Mouse (Mus musculus): ENCODE measurements at regions not wholly inside any gene's neighbourhood (a gene's known extent, or its start where the extent isn't known, plus 50 kb on each side); places are given as distances from the start of the nearest gene placed in this dataset.
A peak's percentile ranks its signal among the peaks of the same experiment; 100 is the strongest.
"Not testable (repeated sequence)": the region's sequence is repeated elsewhere in the genome, so short reads cannot be mapped to it uniquely, and the experiment has no call there.

DNA sequence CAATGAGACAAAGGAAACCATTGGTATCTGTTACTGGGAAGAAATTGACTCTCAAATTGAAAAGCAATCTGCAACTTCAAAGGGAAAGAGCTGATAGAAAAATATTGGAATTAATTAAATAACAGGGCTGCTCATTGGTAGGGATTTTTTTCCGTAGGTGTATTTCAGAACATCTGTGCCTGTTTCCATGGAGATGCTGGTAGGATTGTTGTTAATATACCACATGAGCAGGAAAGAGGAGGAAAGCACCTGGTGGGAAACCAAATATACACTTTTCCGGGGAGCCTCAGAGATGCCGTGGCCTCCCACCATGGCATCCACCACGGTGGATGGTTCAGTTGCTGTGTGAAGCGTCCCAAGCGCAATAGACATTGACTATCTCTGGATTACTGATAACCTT, 428.0 kb upstream of the Sphkap start:
- DNase-seq (ENCODE audit: low spot score in 2 of 2) = no peak

DNA sequence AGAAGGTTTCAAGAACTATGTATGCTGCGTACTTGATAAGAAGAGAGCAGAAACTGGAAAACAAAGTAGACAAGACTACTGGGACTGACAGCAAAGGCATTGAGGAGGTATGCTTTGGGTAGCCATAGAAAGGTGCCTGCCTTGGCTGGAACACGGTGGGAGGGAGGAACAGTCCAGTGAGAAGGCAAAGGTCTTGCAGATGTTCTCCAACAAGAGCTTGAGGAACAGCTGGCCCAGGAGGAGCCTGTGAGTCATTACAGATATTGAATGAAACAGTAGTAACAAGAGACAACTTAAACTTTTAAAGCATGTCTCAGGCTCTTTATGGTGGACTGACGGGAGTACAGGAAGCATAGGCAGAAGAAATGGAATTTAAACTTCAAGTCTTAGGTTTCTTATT, 424.9 kb upstream of the Sphkap start:
- no peak for DNase-seq (ENCODE audit: low spot score in 2 of 2)

DNA sequence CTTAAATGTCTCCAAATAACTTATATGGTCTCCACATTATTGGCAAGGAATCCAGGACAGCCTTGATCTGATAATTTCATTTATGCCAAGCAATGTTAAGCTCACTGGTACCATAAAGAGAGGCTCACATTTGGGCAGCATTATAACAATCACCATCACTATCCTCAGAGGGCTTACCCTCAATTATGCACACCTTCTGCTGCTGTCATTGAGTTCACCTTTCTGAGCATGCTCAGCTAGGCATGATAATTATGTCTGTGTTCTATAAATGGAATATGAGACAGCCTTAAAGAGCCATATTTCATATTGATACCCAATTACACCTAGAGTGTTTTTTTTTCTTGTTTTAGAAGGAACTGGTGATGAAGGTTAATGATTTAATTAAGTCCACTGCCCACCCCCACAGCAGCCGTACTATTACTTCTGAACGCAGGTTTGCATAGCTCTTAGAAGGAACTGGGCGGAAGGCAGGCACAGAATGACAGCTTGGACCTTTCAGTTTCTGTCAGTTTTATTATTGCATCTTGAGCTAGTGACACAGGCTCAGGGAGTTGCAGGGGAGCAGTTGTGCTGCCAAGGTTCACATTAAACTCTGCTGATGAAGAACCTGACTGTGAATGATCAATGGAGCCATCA, 424.0 kb upstream of the Sphkap start:
- no peak for DNase-seq (ENCODE audit: low spot score in 2 of 2)

DNA sequence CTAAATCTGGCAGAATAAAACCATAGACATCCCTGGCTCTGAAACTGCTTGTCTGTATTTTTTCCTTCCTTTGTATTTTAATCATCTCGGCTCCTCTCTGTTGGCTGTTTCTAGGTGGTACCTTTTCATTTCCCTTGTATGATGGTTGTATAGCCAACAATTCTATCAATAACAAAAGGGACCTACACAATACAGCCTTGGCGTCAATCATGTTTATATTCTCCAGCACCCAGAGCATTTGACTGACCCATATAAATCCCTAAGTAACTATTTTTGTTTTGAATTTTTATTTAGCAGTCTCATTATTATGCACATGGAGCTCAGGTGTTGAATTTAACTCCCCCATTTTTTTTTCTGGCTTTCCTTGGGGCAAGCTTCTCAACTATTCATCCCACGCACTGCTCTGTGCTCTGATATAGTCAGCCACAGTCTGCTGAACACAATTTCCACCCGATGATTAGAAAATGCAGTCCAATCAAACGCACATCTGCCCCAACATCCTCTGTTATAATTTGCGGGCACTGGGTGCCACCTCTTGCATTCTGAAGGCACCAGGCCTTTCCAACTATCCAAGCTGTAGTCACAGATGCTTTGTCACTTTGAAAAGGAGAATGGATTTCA, 422.1 kb upstream of the Sphkap start:
- DNase-seq (ENCODE audit: low spot score in 2 of 2) = no peak

DNA sequence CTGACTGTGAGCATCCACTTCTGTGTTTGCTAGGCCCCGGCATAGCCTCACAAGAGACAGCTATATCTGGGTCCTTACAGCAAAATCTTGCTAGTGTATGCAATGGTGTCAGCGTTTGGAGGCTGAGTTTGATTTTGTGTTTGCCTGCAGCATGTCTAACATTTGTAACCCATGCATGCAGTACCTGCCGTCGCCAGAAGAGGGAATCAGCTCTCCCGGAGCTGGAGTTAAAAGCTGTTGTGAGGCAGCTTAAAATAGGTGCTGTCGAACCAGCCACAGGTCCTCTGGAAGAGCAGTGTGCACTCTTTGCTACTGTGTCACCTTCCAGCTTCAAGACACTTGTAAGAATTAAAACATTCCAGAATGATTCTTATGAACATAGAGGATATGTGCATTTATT, 403.2 kb upstream of the Sphkap start:
- not testable (repeated sequence) for DNase-seq (ENCODE audit: low spot score in 2 of 2)

DNA sequence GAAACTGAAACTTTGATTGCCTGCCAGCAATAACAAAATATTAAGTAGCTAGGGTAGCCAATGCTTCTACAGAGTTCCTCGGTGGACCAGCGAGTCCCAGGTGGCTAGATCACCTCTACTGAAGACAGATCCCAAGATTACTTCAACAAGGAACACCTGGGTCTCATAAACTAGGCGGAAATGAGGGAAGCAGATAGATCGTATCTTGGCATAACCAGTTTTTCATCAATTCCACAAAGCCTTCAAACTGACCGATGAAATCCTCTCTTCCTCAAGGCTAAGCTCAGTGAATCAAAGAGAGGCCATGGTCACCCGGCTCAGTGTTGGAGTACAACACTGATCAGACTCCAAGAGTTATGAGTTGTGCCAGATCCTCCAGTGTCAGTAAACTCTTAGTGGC, 400.4 kb upstream of the Sphkap start:
- no peak for DNase-seq (ENCODE audit: low spot score in 2 of 2)

DNA sequence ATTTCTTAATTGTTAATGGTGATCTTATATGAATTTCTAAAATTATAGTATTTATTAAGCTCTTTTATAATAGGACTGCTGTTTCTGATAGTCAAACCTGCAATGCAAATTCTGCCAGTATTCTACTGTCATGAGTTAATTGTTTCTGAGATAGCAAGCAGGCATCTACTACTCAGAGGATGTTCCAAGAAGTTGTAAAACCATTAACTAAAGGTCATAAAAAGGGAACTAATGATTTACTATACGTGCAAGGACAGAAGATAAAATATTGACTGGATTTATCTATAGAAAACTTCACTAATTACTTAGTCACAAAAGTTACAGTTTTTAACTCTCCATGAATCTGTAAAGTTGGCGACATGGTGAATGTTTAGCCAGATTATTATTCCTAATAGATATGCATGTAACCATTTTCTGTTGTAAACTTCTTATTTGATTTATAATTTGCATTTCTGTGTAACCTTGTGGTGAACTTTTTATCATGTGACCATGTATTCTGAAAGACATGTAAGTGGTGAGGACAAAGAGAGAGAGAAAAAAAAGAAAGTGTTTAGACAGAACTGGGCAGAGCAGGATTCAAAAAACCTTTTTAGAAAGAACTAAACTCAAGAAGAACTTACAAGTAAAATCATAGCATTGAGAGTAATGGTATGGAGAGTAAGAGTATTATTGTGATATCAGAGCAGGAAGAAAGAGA, 395.5 kb upstream of the Sphkap start:
- no peak for DNase-seq (ENCODE audit: low spot score in 2 of 2)

DNA sequence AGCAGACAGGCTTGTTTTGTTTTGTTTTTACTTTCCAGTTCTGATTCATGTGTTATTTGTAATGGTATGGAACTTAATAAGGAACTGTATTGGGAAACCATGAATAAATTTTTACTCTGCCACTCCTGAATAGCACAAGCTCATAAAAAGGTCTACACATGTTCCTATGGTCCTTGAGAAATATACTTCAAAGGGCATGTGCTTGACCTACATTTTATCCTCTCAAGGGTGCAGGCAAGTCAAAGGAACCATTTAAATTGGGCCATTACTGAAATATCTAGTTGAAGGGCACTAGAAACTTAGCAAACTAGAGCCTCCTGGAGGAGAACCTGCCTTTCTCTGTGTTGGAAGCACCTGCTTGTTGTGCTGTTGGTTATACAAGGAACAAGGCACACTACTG, 393.8 kb upstream of the Sphkap start:
- DNase-seq (ENCODE audit: low spot score in 2 of 2) = no peak

DNA sequence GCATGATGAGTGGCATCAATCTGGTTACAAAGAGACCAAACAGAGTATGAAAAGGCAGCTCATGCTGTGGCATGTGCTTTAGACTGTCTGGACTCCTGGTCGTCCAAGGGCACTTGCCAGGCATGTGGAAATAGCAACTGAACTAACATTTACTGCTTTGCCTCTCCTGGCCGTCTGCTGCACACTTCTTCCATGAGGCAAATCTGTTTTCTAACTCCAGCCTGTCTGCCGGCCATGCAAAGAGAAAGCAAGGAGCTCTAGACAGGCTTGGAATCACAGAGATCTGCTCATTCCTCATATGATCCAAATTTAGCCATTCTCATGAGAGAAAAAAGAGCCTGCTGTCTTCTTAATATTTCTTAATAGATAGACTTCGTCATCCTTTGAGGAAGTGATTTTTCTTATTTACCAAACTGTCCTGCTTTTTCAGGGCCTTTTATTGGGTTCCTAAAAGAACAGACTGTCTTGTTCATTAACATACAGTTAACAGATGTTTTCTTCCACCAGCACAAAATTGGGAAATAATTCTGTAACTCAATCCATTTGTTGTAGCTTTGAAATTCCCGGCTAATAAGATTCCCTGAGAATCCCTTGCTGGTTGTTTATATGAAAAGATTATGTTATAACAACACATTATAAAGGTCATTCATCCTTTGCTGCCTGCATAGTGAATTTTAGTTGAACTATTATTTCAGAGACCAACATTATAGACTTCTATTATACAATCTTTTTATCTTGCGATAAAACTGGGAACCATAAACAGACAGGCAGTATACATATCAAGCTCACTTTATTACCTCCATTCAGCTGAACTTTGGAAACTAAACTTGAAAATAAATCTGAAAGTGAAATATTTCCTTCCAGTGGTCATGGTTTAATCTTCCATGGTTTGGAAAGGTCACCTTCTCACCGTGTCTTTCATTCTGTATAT, 389.2 kb upstream of the Sphkap start:
- no peak for DNase-seq (ENCODE audit: low spot score in 2 of 2)

DNA sequence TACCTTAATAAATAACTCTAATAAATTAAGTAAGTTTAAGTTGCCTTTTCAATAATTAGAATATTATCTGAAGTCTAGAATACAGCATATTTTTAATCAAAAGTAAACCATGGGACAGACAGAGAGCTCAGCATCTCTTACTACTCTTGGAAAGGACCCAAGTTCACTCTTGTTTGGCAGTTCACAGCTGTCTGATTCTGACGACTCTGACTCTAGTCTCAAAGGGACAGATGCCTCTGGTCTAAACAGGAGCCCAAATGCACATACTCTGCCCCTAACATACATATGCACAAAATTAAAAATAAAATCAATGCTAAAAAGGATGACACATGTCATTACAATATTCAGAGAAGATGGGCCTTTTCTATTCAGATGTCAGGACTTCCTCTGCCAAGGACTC, 369.2 kb upstream of the Sphkap start:
- DNase-seq (ENCODE audit: low spot score in 2 of 2) = no peak

DNA sequence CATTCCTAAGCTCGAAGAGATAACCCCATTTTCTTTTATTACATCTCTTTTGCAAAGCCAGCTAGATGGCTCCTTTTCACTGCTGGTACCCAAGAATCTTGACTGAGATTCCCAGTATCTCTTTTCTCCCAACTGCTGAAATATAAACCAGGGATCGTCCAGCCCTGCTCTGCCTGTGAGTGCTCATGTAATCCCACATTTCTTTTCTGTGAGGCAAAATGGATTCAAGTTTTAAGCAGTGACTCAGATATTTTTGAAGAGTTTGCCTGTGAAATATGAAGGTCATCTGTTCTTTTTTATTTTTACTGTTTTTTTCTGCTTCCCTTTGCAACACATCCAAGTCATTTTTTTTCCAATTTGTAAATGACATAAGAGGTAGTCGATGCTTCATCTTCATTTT, 363.2 kb upstream of the Sphkap start:
- no peak for DNase-seq (ENCODE audit: low spot score in 2 of 2)

DNA sequence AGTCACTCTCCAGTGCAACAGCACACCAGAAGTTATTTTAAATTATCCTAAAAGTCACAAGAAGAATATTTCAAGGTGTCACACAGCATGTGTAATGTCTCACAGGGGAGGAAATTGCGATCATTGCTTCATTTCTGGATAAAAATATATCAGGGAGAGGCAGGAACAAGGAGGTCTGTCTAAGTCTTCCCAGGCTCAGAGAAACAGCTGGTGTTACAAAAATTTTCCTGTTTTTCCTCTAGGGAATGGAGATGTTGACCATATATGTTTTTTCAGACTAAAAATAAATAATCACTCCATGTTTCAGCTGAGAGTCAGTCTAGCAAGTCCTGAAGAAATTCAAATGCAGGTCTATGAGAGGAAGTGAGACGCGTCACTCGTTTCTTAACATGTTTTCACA, 353.5 kb upstream of the Sphkap start:
- DNase-seq (ENCODE audit: low spot score in 2 of 2) = no peak

DNA sequence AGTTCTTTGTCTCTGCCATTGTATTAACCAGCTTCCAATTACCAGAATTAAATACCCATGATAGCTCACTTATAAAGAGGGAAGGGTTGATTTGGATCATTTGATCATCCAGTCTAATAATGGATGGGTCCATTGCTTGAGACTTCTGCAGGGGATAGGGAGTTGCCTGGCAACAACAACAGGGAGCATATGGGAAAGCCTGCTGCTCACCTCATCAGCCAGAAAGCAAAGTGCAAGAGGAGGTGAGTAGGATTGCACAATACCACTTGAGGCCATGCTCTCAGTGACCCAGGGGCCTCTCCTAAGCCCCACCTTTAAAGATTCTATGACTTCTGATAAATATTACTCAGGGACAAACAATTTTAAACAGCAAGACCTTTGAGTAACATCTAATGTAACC, 348.9 kb upstream of the Sphkap start:
- no peak for DNase-seq (ENCODE audit: low spot score in 2 of 2)

DNA sequence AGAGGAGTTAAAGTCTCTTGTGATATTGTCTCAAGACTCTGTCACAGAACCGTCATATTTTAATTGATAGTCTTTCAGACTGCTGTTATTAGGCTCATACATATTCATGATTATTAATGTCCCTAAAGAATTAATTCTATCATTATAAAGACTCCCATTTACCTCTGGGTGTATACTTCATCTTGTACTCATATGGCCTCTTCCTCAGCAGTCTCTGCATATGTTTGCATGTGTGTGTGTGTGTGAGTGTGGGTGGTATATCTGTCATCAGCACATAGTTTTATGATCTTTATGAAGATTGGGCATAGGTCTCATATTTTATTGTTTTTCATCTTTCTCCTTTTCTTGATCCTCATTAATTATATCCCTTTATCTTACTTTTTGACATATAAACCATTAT, 347.3 kb upstream of the Sphkap start:
- DNase-seq (ENCODE audit: low spot score in 2 of 2) = no peak

DNA sequence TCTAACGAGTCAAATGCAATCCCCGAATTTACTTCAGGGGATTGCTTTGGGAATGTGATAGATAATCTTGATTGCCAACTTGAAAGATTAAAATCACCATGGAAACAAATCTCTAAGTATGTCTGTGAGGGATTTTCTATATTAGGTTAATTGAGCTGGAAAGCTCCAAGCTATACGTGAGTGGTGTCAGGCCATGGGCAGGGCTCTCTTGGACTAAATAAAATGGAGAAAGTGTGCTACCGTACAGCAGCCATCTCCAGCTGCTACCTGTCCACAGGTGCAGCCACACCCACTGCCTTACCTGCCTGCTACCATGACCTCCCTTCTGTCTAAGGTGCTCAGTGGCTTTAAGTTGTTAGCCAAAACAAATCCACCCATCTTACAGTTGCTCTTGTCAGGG, 345.0 kb upstream of the Sphkap start:
- DNase-seq (ENCODE audit: low spot score in 2 of 2) = no peak

DNA sequence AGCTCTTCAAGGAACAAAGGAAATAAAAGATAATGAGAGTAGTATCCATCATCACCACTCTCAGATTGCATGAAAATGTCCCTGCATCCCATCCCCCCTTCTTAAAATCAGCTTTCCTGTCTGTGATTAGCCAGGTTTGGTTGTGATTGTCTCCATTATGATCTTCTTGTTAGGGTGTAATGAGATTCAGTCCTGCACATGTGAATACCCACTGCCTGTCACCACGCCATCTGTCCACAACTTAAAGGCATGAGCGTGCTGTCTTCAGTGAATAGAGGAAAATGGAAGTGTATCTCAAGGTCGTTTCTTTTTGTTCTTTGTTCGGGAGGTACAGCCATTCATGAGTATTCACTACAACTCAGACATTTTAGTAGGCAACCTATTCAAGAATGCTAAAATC, 341.0 kb upstream of the Sphkap start:
- DNase-seq (ENCODE audit: low spot score in 2 of 2) = no peak

DNA sequence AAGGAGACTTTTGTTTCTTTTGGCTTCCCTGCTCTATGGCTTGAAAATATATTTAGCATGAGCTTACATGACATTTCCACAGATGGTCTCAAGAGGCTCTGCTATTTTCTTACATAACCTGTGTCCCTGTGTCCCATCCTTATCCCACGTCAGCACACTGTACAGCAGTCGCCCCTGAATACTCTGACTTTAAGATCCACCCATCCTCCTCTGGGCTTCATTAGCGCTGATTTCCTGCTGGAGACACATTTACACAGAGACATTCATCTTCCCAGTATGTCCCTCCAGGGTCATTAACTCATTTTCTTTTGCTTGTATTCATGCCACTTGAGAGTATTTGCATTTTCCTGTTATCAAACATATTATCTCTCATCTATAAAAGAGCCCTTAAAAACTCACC, 340.1 kb upstream of the Sphkap start:
- DNase-seq (ENCODE audit: low spot score in 2 of 2) = no peak

DNA sequence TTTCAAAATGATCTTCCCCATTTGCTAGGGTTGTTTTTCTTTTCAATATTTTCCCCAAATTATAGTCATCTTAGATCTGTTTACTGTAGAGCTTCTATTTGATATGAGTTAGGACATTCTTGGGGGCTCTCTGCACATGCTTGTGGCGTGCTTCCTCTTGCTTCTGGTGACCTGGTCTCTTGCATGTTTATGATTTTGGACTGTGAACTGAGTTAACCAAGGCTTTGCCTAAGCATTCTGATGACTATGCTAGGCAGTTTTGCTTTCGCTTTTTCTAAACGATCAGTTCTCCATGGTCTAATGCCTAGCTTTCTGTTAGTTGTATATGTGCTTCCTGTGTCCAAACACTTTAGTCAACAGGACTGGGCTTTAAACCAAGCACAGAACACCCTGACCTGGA, 339.4 kb upstream of the Sphkap start:
- no peak for DNase-seq (ENCODE audit: low spot score in 2 of 2)

DNA sequence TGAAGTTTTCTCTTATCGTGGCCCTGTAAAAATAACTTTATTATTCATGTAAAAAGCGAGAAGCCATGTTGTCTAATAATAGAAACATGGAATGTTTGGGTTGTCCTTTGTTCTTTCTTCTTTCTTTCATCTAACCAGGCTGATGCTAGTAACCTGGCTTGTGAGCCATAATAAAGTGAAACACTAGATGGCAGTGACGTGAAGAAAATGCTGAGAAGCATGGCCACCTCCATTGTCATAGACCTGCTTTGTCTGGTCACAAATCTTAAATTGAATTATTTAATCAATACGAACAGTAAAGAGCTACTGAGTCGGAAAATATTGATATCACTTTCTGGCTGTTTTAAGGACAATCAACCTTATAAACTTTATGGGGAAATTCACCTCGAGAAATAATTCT, 338.0 kb upstream of the Sphkap start:
- DNase-seq (ENCODE audit: low spot score in 2 of 2) = peak in 1 of 2 experiments; percentile 76

DNA sequence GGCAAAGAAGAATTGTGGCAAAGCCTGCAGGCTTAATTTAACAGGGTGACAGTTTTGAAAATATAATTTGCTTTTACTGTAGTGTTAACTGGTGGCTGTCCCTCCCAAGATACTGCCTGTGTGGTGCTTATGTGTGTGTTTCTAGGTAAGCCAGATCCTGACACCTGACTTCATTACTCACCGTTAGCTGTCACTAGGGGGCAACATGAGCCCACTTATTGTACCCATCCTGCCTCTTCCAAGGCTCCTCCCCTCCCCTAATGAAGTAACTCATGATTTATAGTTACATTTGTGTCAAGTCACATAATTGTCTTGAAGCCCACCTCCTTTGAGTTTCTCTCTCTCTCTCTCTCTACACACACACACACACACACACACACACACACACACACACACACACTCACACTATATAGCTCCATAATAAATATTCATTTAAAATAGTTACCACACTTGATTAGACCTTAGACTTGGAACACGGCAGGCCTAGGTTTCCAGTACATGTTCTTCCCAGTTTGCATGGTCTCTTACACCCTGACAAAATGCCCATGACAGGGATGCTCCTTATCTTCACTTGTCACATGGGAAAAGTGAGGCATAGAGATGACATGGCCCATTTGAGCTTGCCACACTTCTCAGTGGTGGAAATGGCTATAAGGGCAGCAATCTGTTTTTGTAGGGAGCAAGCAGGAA, 328.6 kb upstream of the Sphkap start:
- peak; percentile 29 to 43 for DNase-seq (ENCODE audit: low spot score in 2 of 2)

DNA sequence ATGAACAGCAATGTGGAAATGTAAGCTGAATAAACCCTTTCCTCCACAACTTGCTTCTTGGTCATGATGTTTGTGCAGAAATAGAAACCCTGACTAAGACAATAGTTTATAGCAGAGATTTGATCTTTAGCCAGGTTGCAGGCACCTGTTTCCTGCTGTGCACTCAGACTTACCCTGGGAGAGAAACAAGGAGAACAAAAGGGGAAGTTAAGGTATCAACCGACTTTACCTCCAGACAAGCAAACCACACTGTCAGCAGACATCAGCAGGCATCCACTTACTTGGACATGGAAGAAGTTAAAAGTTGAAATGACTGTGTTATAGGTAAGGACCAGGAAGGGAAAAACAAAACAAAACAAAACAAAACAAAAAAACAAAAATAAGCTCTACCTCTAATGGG, 323.7 kb upstream of the Sphkap start:
- no peak for DNase-seq (ENCODE audit: low spot score in 2 of 2)

DNA sequence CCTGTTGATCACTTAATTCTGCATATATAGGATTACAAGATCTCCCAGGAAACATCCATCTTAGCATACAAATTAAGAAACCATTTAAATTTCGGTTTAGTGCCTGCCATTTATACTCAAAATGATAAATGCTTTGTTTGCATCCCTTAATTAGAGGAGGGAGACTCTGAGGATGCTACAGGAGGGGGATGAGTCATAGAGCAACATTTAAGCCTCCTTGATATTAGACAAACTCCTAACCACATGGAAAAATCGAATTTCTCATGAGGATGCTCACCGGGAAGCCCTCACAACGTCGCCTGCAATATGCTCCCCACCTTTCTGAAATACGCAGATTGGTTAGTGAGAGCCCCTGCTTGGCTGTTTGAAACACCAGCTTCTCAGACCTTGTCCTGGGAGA, 320.8 kb upstream of the Sphkap start:
- no peak for DNase-seq (ENCODE audit: low spot score in 2 of 2)

Measured in frontal cortex, postnatal 36 days (tissue).